Mouse (Mus musculus) skeletal muscle tissue, adult 2 months (tissue): ENCODE results near the gene Dnajc17.
A peak's percentile ranks its signal among the peaks of the same experiment; 100 is the strongest.

Experiments used
- DNase-seq: peaks from one replicate; pipeline ENCODE4 v3.0.0-alpha.2; 2012; ENCODE audit warnings: low read depth, low spot score

The Dnajc17 gene

GRCm38 (mm10) chr2:119198049-119198448 is 10.5 kb downstream of the Dnajc17 start:
- no peak for DNase-seq

- DNase-seq: no peak
Observed at GRCm38 (mm10) chr2:119197493-119197892, 11.1 kb downstream of the Dnajc17 start.

- no peak for DNase-seq
Observed at GRCm38 (mm10) chr2:119196316-119197108, 12.1 kb downstream of the Dnajc17 start.

- DNase-seq: peak; percentile 72
Observed at GRCm38 (mm10) chr2:119194140-119194539, 14.5 kb downstream of the Dnajc17 start.

GRCm38 (mm10) chr2:119190969-119191368 is 17.6 kb downstream of the Dnajc17 start:
- DNase-seq: no peak

GRCm38 (mm10) chr2:119189029-119189710 is 19.4 kb downstream of the Dnajc17 start:
- DNase-seq: peak; percentile 77

- DNase-seq: no peak
Observed at GRCm38 (mm10) chr2:119182914-119183313, 25.7 kb downstream of the Dnajc17 start.

GRCm38 (mm10) chr2:119177384-119177939 is 31.1 kb downstream of the Dnajc17 start:
- no peak for DNase-seq

GRCm38 (mm10) chr2:119176761-119177160 is 31.8 kb downstream of the Dnajc17 start:
- DNase-seq: no peak

- no peak for DNase-seq
Observed at GRCm38 (mm10) chr2:119175614-119176013, 33.0 kb downstream of the Dnajc17 start.

GRCm38 (mm10) chr2:119174866-119175265 is 33.7 kb downstream of the Dnajc17 start:
- DNase-seq: no peak

GRCm38 (mm10) chr2:119173991-119174651 is 34.5 kb downstream of the Dnajc17 start, which contains the start of gene Gm14137:
Gene Gm14137 (plus strand): TSS chr2:119174509.
- no peak for DNase-seq

- DNase-seq: no peak
Observed at GRCm38 (mm10) chr2:119172862-119173576, 35.6 kb downstream of the Dnajc17 start.

GRCm38 (mm10) chr2:119172446-119172845 is 36.1 kb downstream of the Dnajc17 start:
- no peak for DNase-seq

- DNase-seq: no peak
Observed at GRCm38 (mm10) chr2:119171574-119171973, 37.0 kb downstream of the Dnajc17 start.

- no peak for DNase-seq
Observed at GRCm38 (mm10) chr2:119170282-119170681, 38.3 kb downstream of the Dnajc17 start.

GRCm38 (mm10) chr2:119167866-119168256 is 40.7 kb downstream of the Dnajc17 start:
- DNase-seq: no peak

- peak; percentile 20 for DNase-seq
Observed at GRCm38 (mm10) chr2:119166901-119167865, 41.4 kb downstream of the Dnajc17 start, which contains the start of gene Gchfr. Gene Gchfr (plus strand): TSS chr2:119167773.

GRCm38 (mm10) chr2:119165401-119165800 is 43.2 kb downstream of the Dnajc17 start:
- no peak for DNase-seq

GRCm38 (mm10) chr2:119163999-119164398 is 44.6 kb downstream of the Dnajc17 start:
- DNase-seq: no peak
